Mouse (Mus musculus): ENCODE measurements at regions not wholly inside any gene's neighbourhood (a gene's known extent, or its start where the extent isn't known, plus 50 kb on each side); places are given as distances from the start of the nearest gene placed in this dataset.

DNA sequence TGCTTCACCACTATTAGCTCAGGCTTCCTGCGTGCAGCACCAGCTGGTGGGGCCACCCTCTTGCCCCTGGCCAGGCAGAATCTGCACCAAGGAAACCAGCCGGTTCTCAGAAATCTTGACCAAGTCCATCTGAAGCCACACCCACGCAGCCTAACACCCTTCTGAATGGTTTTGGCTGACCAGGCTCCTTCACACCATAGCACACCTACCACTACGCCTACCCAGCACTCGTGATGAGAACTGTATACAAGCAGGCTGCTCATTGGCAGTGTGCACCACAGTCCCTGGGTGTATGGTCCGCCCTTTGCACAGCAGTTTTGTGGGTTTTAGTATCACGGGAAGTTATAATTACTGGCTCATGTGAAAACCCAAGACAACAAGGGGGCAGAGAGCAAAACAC lies 217.5 kb downstream of the Mroh4 start:
- H3K9me3 ChIP-seq (replicated peaks; ENCODE audit: low read length): peaks cover 94% of the 10 kb centered on the region
- H3K27me3 ChIP-seq (replicated peaks): no peaks in the 10 kb centered on the region
- no peak overlapping the region for H3K4me2 ChIP-seq (ENCODE audit: insufficient read depth, low read depth, poor library complexity, severe bottlenecking)
- no peak overlapping the region for H3K4me3 ChIP-seq (replicated peaks in 1 of 3; ENCODE audit: low read depth in 2 of 3, low read length in 2 of 3, poor library complexity in 1 of 3)
- H3K36me3 ChIP-seq (replicated peaks in 1 of 2; ENCODE audit: control insufficient read depth in 1 of 2, insufficient read depth in 1 of 2, low read length in 1 of 2): no peaks in the 10 kb centered on the region
- DNase-seq (ENCODE audit: extremely low read depth): no peak
- dilution Hi-C loops (cut with MboI; ENCODE audit: extremely low pct_ligation_motif_present, extremely low pct_unique_long_range_greater_than_20kb, low sequenced_read_pairs): no loop called here
- no peaks in the 10 kb centered on the region for H3K4me1 ChIP-seq (ENCODE audit: control insufficient read depth in 1 of 2, insufficient read depth in 2 of 2)
- H3K79me2 ChIP-seq (replicated peaks; ENCODE audit: control insufficient read depth, extremely low read depth, insufficient read depth, poor library complexity, severe bottlenecking): no peaks in the 10 kb centered on the region
- in situ Hi-C loops (cut with MboI; ENCODE audit: low pct_ligation_motif_present, low pct_unique_long_range_greater_than_20kb, low sequenced_read_pairs): no loop called here
- TF ChIP-seq ZC3H11A (IDR thresholded peaks at IDR 0.05; ENCODE audit: low read depth, low read length) (no peak), ZNF384 (IDR thresholded peaks at IDR 0.05; ENCODE audit: low read depth, low read length) (no peak), HCFC1 (IDR thresholded peaks at IDR 0.05; ENCODE audit: low read depth, low read length) (no peak), E2F4 (IDR thresholded peaks at IDR 0.05; ENCODE audit: insufficient replicate concordance, low read depth, low read length) (no peak), MAFK (IDR thresholded peaks at IDR 0.05; ENCODE audit: insufficient replicate concordance, low read length) (no peak), USF1 (IDR thresholded peaks at IDR 0.05; ENCODE audit: low read depth, low read length) (no peak), MAX (IDR thresholded peaks at IDR 0.05; ENCODE audit: low read length) (no peak), NRF1 (IDR thresholded peaks at IDR 0.05; ENCODE audit: low read depth, low read length) (no peak), ZMIZ1 (IDR thresholded peaks at IDR 0.05; ENCODE audit: low read depth, low read length) (no peak), RCOR1 (conservative IDR thresholded peaks at IDR 0.05; ENCODE audit: low read depth, low read length) (no peak)
- H3K27ac ChIP-seq (ENCODE audit: insufficient read depth, low read depth): no peak overlapping the region
- no peak overlapping the region for H3K9ac ChIP-seq (ENCODE audit: insufficient read depth, low read depth)

GRCm38 (mm10) chr15:74413217-74413616 lies 222.9 kb downstream of the Mroh4 start:
- no peaks in the 10 kb centered on the region for H3K79me2 ChIP-seq (replicated peaks; ENCODE audit: control insufficient read depth, extremely low read depth, insufficient read depth, poor library complexity, severe bottlenecking)
- no peak overlapping the region for H3K4me2 ChIP-seq (ENCODE audit: insufficient read depth, low read depth, poor library complexity, severe bottlenecking)
- H3K4me3 ChIP-seq (replicated peaks in 1 of 3; ENCODE audit: low read depth in 2 of 3, low read length in 2 of 3, poor library complexity in 1 of 3): no peak overlapping the region
- DNase-seq (ENCODE audit: extremely low read depth): no peak
- H3K9ac ChIP-seq (ENCODE audit: insufficient read depth, low read depth): no peak overlapping the region
- in situ Hi-C loops (cut with MboI; ENCODE audit: low pct_ligation_motif_present, low pct_unique_long_range_greater_than_20kb, low sequenced_read_pairs): no loop called here
- dilution Hi-C loops (cut with MboI; ENCODE audit: extremely low pct_ligation_motif_present, extremely low pct_unique_long_range_greater_than_20kb, low sequenced_read_pairs): no loop called here
- no peaks in the 10 kb centered on the region for H3K4me1 ChIP-seq (ENCODE audit: control insufficient read depth in 1 of 2, insufficient read depth in 2 of 2)
- H3K36me3 ChIP-seq (replicated peaks in 1 of 2; ENCODE audit: control insufficient read depth in 1 of 2, insufficient read depth in 1 of 2, low read length in 1 of 2): no peaks in the 10 kb centered on the region
- peaks cover 88% of the 10 kb centered on the region for H3K9me3 ChIP-seq (replicated peaks; ENCODE audit: low read length)
- H3K27ac ChIP-seq (ENCODE audit: insufficient read depth, low read depth): no peak overlapping the region
- TF ChIP-seq TBP (conservative IDR thresholded peaks at IDR 0.05; ENCODE audit: low read depth, low read length) (no peak), JUND (conservative IDR thresholded peaks at IDR 0.05; ENCODE audit: low read depth, low read length) (no peak), ZNF384 (IDR thresholded peaks at IDR 0.05; ENCODE audit: low read depth, low read length) (no peak), HCFC1 (IDR thresholded peaks at IDR 0.05; ENCODE audit: low read depth, low read length) (no peak), MXI1 (IDR thresholded peaks at IDR 0.05; ENCODE audit: low read depth, low read length) (no peak), POLR2AphosphoS2 (IDR thresholded peaks at IDR 0.05; ENCODE audit: low read depth, low read length) (no peak), ZC3H11A (IDR thresholded peaks at IDR 0.05; ENCODE audit: low read depth, low read length) (no peak), NELFE (IDR thresholded peaks at IDR 0.05; ENCODE audit: low read depth, low read length) (no peak), SIN3A (IDR thresholded peaks at IDR 0.05; ENCODE audit: low read length) (no peak), MYC (IDR thresholded peaks at IDR 0.05; ENCODE audit: low read depth, low read length) (no peak), POLR2A (IDR thresholded peaks at IDR 0.05; ENCODE audit: low read depth, low read length) (no peak), SMC3 (IDR thresholded peaks at IDR 0.05; ENCODE audit: low read depth, low read length) (no peak), ETS1 (conservative IDR thresholded peaks at IDR 0.05; ENCODE audit: low read depth, low read length) (no peak), IRF4 (IDR thresholded peaks at IDR 0.05; ENCODE audit: low read depth, low read length) (no peak), GABPA (IDR thresholded peaks at IDR 0.05; ENCODE audit: insufficient replicate concordance, low read depth, low read length) (no peak), MAZ (IDR thresholded peaks at IDR 0.05; ENCODE audit: low read depth, low read length) (no peak), BHLHE40 (IDR thresholded peaks at IDR 0.05; ENCODE audit: low read depth, low read length) (no peak)
- H3K27me3 ChIP-seq (replicated peaks): no peaks in the 10 kb centered on the region
